Mouse (Mus musculus) lung, postnatal 0 days (tissue): Measurements from ENCODE around the gene Pld4. TPM values are rescaled to one million over a fixed set of nuclear protein-coding genes. Genes with fewer than 3 reads are reported as not detected.

ENCODE experiments used
- ATAC-seq: fragments of 200-750 bp; cut with Nextera tagmentation; 2 replicates; pipeline ENCODE4 v1.8.0; 2017; ENCODE audit warnings: moderate library complexity
- DNase-seq: peaks from one replicate; pipeline ENCODE4 v3.0.0-alpha.2; 2016; ENCODE audit warnings: low spot score
- H3K27ac ChIP-seq: fragments of 300-500 bp; sonication (generic); 2 replicates; pipeline ENCODE4 v1.5.1; 2014; ENCODE audit warnings: antibody characterized with exemption, mild to moderate bottlenecking, low read length, mixed read lengths
- H3K27me3 ChIP-seq: fragments of 300-500 bp; sonication (generic); replicated peaks from 2 replicates; pipeline ENCODE4 v1.6.1; 2014; ENCODE audit warnings: low read length, mixed read lengths; ENCODE audit not compliant: insufficient read depth
- H3K36me3 ChIP-seq: fragments of 300-500 bp; sonication (generic); 2 replicates; pipeline ENCODE4 v1.6.1; 2014; ENCODE audit warnings: low read length, mixed read lengths; ENCODE audit not compliant: insufficient read depth
- H3K4me1 ChIP-seq: fragments of 300-500 bp; sonication (generic); 2 replicates; pipeline ENCODE4 v1.6.1; 2014; ENCODE audit warnings: antibody characterized with exemption, low read depth, low read length, mixed read lengths; ENCODE audit not compliant: insufficient read depth
- H3K4me2 ChIP-seq: fragments of 300-500 bp; sonication (generic); replicated peaks from 2 replicates; pipeline ENCODE4 v1.6.1; 2014; ENCODE audit warnings: low read depth, mild to moderate bottlenecking, low read length, moderate library complexity, mixed read lengths
- H3K4me3 ChIP-seq: fragments of 300-500 bp; sonication (generic); 2 replicates; pipeline ENCODE4 v1.5.1; 2014; ENCODE audit warnings: low read depth, low read length
- H3K9ac ChIP-seq: fragments of 300-500 bp; sonication (generic); replicated peaks from 2 replicates; pipeline ENCODE4 v1.6.1; 2014; ENCODE audit warnings: low read depth, mild to moderate bottlenecking
- H3K9me3 ChIP-seq: fragments of 300-500 bp; sonication (generic); 2 replicates; pipeline ENCODE4 v1.6.1; 2016; ENCODE audit warnings: low read length, mixed read lengths
- CTCF ChIP-seq: IDR thresholded peaks from 2 replicates; pipeline ENCODE4 v1.5.1; 2016; ENCODE audit warnings: antibody characterized with exemption, mild to moderate bottlenecking
- EP300 ChIP-seq: IDR thresholded peaks from 2 replicates; pipeline ENCODE4 v1.6.1; 2016; ENCODE audit warnings: antibody characterized with exemption, mild to moderate bottlenecking, control low read depth
- WGBS: fragments of 180-500 bp; shearing (Covaris S2); extraction: QIAGEN DNeasy Blood & Tissue Kit; methylation state at CpG from one replicate; pipeline ENCODE4 v1.1.7; 2014; 5-methylcytosine and 5-hydroxymethylcytosine counted together
- polyA plus RNA-seq: library from polyadenylated mRNA; unstranded; fragments of >200 nt; fragmentation: Nextera tagmentation; extraction: Ambion mirVana; gene quantifications from 2 replicates; pipeline ENCODE4 v1.2.1, GENCODE M21; 2015

The Pld4 gene
- polyA plus RNA-seq, 1 experiment from 2014 or later, result 23.8 TPM

DNA sequence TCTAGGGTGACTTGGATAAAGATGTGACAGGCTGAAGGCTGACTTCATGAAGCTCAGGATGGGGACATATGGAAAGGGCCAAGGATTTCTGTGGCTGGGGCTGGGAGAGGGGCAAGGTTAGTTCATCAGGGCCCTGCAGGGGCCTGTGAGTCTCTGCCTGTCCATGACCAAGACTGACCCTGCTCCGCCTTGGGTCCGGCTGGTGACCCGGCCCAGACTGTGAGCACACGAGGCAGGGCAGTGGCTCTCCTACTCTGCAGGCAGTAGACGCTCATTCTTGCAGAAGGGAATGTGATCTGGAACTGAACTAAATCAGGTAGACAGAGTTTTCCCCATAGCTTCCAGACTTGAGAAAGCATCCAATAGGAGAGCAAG lies 47.7 kb downstream of the Pld4 start:
- no peak for TF ChIP-seq CTCF
- ATAC-seq, result no peak
- Histone ChIP-seq H3K4me3 (peak overlapping the region; percentile 52; the same call in 1 of the 2 replicates), H3K4me2 (peak overlapping the region; percentile 93), H3K9ac (no peak overlapping the region), H3K27ac (0 out of 2 replicates have a peak overlapping the region, but pooled peaks have one; percentile 86), H3K36me3 (no peaks in the 10 kb centered on the region), H3K4me1 (peaks cover 4% of the 10 kb centered on the region; the same call in 1 of the 2 replicates), H3K9me3 (no peaks in the 10 kb centered on the region), H3K27me3 (no peaks in the 10 kb centered on the region)
- no peak for DNase-seq
- WGBS, result 70% methylated on average over 5 of the region's 5 CpGs

DNA sequence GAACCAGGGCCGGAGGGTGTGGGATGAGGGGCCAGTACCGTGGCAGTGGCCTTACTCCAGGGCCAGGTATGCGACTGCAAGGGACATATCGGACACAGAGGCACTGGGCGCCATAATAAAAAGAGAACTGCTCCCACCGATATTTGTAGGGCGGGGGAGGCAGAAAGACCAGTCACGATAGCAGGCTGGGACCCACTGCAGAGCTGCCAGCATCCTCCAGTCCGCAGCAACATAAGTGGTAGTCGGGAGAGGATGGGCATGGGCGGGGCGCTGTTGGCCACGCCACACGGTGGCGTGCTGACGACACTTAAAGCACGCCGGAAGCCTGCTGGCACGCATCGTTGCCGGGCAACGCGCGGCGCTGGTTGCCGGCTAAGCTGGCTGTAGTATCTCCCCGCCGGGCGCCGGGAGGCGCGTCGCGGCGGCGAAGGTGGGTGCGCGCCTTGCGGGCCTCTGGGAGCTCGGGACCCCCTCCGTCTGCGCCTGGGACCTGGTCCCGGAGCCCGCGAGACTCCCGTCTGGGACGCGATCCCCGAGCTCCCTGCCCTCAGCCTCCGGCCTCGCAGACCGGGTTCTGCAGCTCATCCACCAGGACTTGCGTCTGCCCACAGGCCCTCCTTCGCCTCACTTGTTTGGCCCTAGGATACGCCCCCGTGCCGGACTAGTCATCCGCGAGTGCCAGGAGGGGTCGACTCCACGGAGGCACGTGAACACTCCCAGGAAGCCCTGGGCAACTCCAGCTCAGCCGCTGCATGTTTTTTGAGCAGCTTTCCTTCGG lies 48.3 kb downstream of the Pld4 start, which contains the start of gene Clba1:
Gene Clba1 (plus strand): TSS at position 351 of the 778 bp plus-strand sequence.
- peak; percentile 93 for ATAC-seq
- WGBS, result 1% methylated on average over 46 of the region's 64 CpGs
- TF ChIP-seq EP300 (no peak), CTCF (peak; percentile 70)
- H3K9ac ChIP-seq, result peak within 1 kb of the TSS; percentile 43
- no peaks in the 10 kb centered on the region for H3K36me3 ChIP-seq
- peaks cover 4% of the 10 kb centered on the region; the same call in 1 of the 2 replicates for H3K4me1 ChIP-seq
- H3K9me3 ChIP-seq, result no peaks in the 10 kb centered on the region
- H3K4me3 ChIP-seq, result peak within 1 kb of the TSS; percentile 52
- H3K4me2 ChIP-seq, result peak within 1 kb of the TSS; percentile 93
- H3K27me3 ChIP-seq, result no peaks in the 10 kb centered on the region
- peak; percentile 97 for DNase-seq
- H3K27ac ChIP-seq, result peak within 1 kb of the TSS; percentile 86

DNA sequence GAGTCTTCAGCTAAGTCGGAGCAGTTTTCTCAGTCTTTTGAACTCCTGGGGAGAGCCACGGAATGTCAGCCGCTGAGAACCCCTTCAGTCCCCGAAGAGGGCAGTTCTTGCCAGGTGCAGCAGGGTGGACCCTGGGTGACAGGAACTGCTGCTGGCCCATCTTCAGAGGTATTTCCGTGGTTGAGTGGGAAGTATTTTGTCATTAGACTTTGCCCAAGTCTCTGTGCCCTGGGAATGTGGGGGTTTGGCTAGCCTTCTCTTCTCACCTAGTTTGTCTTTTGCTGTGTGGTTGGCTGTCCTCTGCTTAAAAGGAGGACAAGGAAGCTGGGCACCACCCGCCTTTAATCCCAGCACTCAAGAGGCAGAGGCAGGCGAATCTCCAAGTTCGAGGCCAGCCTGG lies 49.2 kb downstream of the Pld4 start:
- Histone ChIP-seq H3K9me3 (no peaks in the 10 kb centered on the region), H3K4me3 (peak overlapping the region; percentile 52), H3K4me1 (peaks cover 4% of the 10 kb centered on the region; the same call in 1 of the 2 replicates), H3K9ac (peak overlapping the region; percentile 43), H3K4me2 (peak overlapping the region; percentile 93), H3K36me3 (no peaks in the 10 kb centered on the region), H3K27ac (peak overlapping the region; percentile 86), H3K27me3 (no peaks in the 10 kb centered on the region)
- no peak for TF ChIP-seq CTCF
- no peak for TF ChIP-seq EP300
- 19% methylated on average over 8 of the region's 8 CpGs for WGBS
- no peak for ATAC-seq
- peak; percentile 24 for DNase-seq

DNA sequence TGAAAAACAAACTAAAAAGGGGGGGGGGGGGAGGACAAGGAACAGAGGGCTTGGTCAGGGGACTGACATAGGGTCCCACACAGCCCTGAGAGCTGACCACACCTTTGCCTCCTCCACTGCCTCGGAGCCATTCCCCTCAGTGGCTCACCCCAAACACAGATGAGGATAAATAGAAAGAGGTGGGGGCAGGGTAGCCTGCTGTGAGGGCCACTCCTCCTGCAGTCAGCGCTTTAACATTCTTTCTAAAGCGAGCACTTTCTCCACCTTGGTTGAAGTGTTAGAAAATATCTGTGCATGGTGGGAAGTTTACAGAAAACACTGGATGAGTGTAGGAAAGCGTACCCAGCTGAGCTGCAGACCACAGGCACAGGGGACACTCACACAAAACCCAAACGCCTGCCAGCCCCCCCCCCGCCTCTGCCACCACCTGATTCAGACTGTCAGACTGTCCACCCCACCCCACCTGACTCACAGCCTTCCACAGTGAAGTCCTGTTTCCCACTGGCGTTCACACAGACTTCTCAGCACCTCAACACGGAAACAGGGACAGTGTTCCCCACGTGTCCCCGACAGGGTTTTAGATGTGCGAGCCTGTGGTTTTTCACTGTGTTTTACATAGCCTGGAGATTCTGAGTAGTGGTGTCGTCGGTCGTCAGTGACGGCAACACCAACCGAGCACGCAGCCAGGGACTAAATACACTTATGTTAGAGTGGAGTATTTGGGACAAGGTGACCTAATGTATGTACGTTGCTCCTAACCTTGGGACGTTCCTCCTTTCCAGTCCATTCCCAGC lies 49.8 kb downstream of the Pld4 start:
- H3K9me3 ChIP-seq, result no peaks in the 10 kb centered on the region
- ATAC-seq (peak; percentile 53), DNase-seq (peak; percentile 72)
- no peak for TF ChIP-seq CTCF
- TF ChIP-seq EP300, result no peak
- no peaks in the 10 kb centered on the region for H3K36me3 ChIP-seq
- H3K27ac ChIP-seq, result peak overlapping the region; percentile 86
- H3K27me3 ChIP-seq, result no peaks in the 10 kb centered on the region
- peaks cover 4% of the 10 kb centered on the region; the same call in 1 of the 2 replicates for H3K4me1 ChIP-seq
- 52% methylated on average over 19 of the region's 19 CpGs for WGBS
- peak overlapping the region; percentile 52; the same call in 1 of the 2 replicates for H3K4me3 ChIP-seq
- H3K9ac ChIP-seq, result peak overlapping the region; percentile 43
- H3K4me2 ChIP-seq, result peak overlapping the region; percentile 93

DNA sequence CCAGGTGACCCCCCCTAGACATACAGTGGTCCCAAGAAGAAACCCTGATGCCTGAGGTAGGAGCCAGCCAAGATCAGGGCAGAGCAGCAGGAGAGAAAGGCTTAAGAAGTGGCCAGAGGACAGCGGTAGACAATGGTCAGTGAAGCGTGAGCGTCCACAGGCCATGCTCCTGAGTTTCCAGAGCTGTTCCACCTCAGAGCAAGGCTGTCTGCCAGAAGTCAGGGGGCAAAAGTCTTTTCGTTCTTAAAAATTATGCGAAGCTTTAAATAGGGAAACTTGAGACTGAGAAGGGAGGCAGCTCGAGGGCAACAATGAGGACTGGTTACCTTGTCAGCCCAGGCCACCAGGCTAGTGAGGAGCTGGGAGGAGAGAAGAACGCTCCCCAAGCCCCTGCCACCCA lies 52.9 kb downstream of the Pld4 start:
- Histone ChIP-seq H3K36me3 (no peaks in the 10 kb centered on the region), H3K4me2 (no peak overlapping the region), H3K4me1 (peaks cover 1% of the 10 kb centered on the region; the same call in 1 of the 2 replicates), H3K9me3 (no peaks in the 10 kb centered on the region), H3K4me3 (no peak overlapping the region), H3K27ac (no peak overlapping the region), H3K27me3 (no peaks in the 10 kb centered on the region), H3K9ac (no peak overlapping the region)
- 85% methylated on average over 7 of the region's 7 CpGs for WGBS
- ATAC-seq (no peak), DNase-seq (no peak)
- TF ChIP-seq CTCF (no peak), EP300 (no peak)
